Mouse (Mus musculus) limb, embryonic 13.5 days (tissue): ENCODE data around the gene Kif21a. TPM values are rescaled to one million over a fixed set of nuclear protein-coding genes. Genes with fewer than 3 reads are reported as not detected.
A peak's percentile ranks its signal among the peaks of the same experiment; 100 is the strongest.

ENCODE experiments used
- ATAC-seq: fragments of 200-750 bp; cut with Nextera tagmentation; 2 replicates; pipeline ENCODE4 v1.8.0; 2017; ENCODE audit warnings: low read depth, moderate number of reproducible peaks, moderate TSS enrichment; ENCODE audit not compliant: low FRiP score
- H3K27ac ChIP-seq: fragments of 300-500 bp; sonication (generic); 2 replicates; pipeline ENCODE4 v1.5.1; 2015; ENCODE audit warnings: inconsistent platforms, mild to moderate bottlenecking, moderate library complexity
- H3K27me3 ChIP-seq: fragments of 300-500 bp; sonication (generic); 2 replicates; pipeline ENCODE4 v1.6.1; 2015; ENCODE audit warnings: mild to moderate bottlenecking, inconsistent platforms
- H3K36me3 ChIP-seq: fragments of 300-500 bp; sonication (generic); 2 replicates; pipeline ENCODE4 v1.6.1; 2015; ENCODE audit warnings: inconsistent platforms, mild to moderate bottlenecking, moderate library complexity
- H3K4me1 ChIP-seq: fragments of 300-500 bp; sonication (generic); 2 replicates; pipeline ENCODE4 v1.6.1; 2015; ENCODE audit warnings: inconsistent platforms
- H3K4me2 ChIP-seq: fragments of 300-500 bp; sonication (generic); replicated peaks from 2 replicates; pipeline ENCODE4 v1.6.1; 2015; ENCODE audit warnings: inconsistent platforms, mild to moderate bottlenecking, moderate library complexity
- H3K4me3 ChIP-seq: fragments of 300-500 bp; sonication (generic); 2 replicates; pipeline ENCODE4 v1.5.1; 2015; ENCODE audit warnings: moderate library complexity, mild to moderate bottlenecking, inconsistent platforms
- H3K9ac ChIP-seq: fragments of 300-500 bp; sonication (generic); 2 replicates; pipeline ENCODE4 v1.6.1; 2015; ENCODE audit warnings: mild to moderate bottlenecking, inconsistent platforms
- H3K9me3 ChIP-seq: fragments of 300-500 bp; sonication (generic); 2 replicates; pipeline ENCODE4 v1.6.1; 2016; ENCODE audit warnings: inconsistent platforms
- WGBS: fragments of 180-500 bp; shearing (Covaris S2); methylation state at CpG from one replicate; pipeline ENCODE4 v1.1.7; 2015; 5-methylcytosine and 5-hydroxymethylcytosine counted together
- polyA plus RNA-seq: library from polyadenylated mRNA; unstranded; fragments of >200 nt; fragmentation: Nextera tagmentation; extraction: Ambion mirVana; gene quantifications from 2 replicates; pipeline ENCODE4 v1.2.1, GENCODE M21; 2015

The Kif21a gene
- polyA plus RNA-seq, 1 experiment from 2014 or later, result 7.3 TPM

DNA sequence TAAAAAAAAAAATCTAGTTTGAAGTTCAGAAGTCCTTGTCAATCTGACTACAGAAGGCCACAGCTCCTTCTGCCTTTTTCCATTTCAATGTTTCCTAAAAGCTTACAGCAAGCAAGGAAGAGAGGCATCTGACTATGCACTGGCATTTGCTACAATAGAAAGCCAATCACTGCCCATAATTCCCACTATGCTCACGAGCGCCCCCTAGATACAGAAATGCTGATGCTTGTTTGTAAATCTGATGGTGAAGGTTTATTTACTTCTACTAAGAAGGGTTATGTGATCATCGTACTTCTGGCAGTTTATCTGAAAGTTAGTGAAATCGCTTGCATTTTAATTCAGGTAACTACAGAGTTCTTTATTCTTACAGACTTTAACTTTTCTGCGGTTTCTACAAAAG is 73.8 kb downstream of the Kif21a start:
- Histone ChIP-seq H3K27me3 (no peaks in the 10 kb centered on the region), H3K4me3 (no peak overlapping the region), H3K9ac (no peak overlapping the region), H3K36me3 (peaks cover 36% of the 10 kb centered on the region), H3K27ac (no peak overlapping the region), H3K4me2 (no peak overlapping the region), H3K9me3 (peaks cover 6% of the 10 kb centered on the region; the same call in 1 of the 2 replicates), H3K4me1 (0 out of 2 replicates have a peak, but pooled peaks cover 4% of the 10 kb centered on the region)
- no peak for ATAC-seq
- WGBS, result 72% methylated on average over 5 of the region's 5 CpGs

DNA sequence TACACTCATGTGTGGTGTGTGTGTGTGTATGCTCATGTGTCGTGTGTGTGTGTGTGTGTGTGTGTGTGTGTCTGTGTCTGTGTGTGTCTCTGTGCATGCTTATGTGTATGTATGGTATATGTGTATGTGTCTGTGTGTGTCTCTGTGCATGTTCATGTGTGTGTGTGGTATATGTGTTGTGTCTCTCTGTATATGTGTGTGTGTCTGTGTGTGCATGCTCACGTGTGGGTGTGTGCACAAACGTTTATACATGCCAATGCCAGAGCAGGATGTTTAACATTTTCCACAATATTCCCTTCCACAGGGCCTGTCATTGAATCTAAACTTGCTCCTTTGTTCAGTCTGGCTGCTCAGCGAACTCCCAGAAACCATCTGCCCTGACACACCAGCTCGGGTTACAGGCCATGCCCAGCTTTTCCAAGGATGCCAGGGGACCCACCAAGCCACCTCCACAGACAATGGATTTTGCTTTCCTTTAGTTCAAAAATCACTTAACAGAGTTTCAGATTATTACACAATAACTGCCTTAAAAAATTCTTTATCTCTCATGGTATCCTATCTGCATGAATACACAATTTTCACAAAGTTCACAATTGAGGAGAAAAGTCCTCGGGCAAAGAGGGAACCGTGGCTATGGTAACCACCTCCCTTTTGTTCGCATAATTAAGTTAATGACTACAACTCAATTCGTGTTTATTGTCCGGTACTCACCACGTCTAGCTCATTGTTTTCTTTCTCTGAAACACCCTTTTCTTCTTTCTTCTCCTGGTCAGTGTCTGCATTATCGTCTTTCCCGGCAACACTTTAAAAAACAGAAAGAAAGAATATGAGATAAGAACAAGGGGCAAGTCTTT is 77.6 kb downstream of the Kif21a start:
- Histone ChIP-seq H3K9ac (no peak overlapping the region), H3K9me3 (no peaks in the 10 kb centered on the region), H3K4me2 (no peak overlapping the region), H3K27me3 (no peaks in the 10 kb centered on the region), H3K36me3 (peaks cover 39% of the 10 kb centered on the region), H3K4me1 (0 out of 2 replicates have a peak, but pooled peaks cover 4% of the 10 kb centered on the region), H3K27ac (no peak overlapping the region), H3K4me3 (no peak overlapping the region)
- ATAC-seq, result no peak
- WGBS, result 71% methylated on average over 13 of the region's 13 CpGs

DNA sequence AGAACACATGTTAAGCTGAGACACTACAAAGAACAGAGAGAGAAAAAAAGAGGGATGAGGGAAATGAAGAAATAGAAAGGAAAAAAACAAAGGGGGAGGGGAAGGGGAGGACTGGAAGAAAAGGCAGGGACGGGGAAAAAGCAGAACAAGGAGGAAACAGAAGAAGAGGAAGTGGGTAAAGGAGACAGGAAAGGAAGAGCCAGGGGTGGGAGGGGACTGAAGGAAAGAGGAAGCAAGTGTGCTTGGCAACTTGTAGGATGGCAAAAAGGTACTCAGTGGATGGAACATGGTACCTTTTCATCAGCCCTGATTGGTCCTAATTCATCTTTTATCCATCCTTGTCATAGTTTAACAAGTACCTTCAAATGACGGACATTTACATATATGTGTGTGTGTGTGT is 86.4 kb downstream of the Kif21a start:
- WGBS, result 55% methylated on average over 2 of the region's 2 CpGs

DNA sequence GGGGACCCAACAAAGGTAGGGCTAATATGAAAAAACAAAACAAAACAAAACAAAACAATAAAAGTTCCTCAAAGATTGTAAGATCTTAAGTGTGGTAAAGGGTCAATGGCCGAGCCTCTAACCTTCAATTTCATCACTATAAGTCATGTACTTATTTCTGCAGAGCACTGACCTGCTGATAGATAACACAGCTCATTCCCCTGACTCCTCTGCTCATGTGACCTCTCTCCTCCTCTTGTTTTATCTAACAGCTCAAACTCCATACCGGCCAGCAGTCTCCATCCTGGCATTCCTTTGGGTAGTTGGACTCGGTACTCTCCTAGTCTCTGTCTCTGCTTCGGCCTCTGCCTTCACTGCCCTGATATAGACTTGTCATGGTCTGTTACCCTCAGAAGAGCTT is 87.2 kb downstream of the Kif21a start:
- Histone ChIP-seq H3K27ac (no peak overlapping the region), H3K4me2 (no peak overlapping the region), H3K4me1 (no peaks in the 10 kb centered on the region), H3K9ac (no peak overlapping the region), H3K36me3 (peaks cover 21% of the 10 kb centered on the region), H3K27me3 (no peaks in the 10 kb centered on the region), H3K9me3 (no peaks in the 10 kb centered on the region), H3K4me3 (no peak overlapping the region)
- 88% methylated on average over 4 of the region's 4 CpGs for WGBS
- no peak for ATAC-seq

More for the DNA sequence above, 86.4 kb downstream of the Kif21a start:
- no peak overlapping the region for H3K4me2 ChIP-seq
- no peak overlapping the region for H3K27ac ChIP-seq
- H3K4me1 ChIP-seq, result no peaks in the 10 kb centered on the region
- no peaks in the 10 kb centered on the region for H3K27me3 ChIP-seq
- peaks cover 29% of the 10 kb centered on the region for H3K36me3 ChIP-seq
- no peak overlapping the region for H3K4me3 ChIP-seq
- no peak for ATAC-seq
- H3K9ac ChIP-seq, result no peak overlapping the region
- no peaks in the 10 kb centered on the region for H3K9me3 ChIP-seq

DNA sequence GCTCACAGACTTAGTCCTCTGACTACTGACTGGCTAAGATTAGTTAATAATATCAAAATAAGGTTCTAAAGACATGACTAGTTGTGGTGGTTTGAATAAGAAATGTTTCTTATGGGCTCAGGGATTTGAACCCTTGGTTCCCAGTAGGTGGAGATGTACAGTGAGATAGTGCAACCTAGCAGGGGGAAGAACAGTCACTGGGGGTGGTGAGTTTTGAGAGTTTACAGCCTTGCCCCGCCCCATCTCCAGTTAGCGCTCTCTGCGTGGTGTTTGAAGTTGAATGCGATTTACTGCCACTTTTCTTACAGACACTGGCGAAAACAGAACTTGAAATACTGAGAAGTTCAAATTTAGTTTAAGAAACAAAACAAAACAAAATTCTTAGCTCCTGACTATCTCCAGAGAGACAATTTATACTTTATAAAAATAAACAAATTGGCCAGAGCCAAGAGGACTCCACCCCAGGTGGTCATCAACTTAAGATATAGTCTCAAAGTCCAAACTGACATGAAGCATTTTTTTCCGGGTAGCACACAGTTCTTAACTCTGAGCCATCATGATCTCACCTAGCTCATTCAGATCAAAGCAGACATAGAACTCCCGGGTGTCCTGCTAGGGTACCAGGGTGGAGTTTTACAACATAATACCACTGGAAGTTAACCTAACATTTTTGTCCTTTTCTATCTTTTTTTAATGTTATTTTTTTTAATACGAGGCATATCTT is 88.8 kb downstream of the Kif21a start:
- Histone ChIP-seq H3K4me1 (no peaks in the 10 kb centered on the region), H3K9me3 (no peaks in the 10 kb centered on the region), H3K27me3 (no peaks in the 10 kb centered on the region), H3K27ac (no peak overlapping the region), H3K9ac (no peak overlapping the region), H3K4me3 (no peak overlapping the region), H3K4me2 (no peak overlapping the region), H3K36me3 (peaks cover 8% of the 10 kb centered on the region)
- ATAC-seq, result no peak
- 74% methylated on average over 8 of the region's 8 CpGs for WGBS

DNA sequence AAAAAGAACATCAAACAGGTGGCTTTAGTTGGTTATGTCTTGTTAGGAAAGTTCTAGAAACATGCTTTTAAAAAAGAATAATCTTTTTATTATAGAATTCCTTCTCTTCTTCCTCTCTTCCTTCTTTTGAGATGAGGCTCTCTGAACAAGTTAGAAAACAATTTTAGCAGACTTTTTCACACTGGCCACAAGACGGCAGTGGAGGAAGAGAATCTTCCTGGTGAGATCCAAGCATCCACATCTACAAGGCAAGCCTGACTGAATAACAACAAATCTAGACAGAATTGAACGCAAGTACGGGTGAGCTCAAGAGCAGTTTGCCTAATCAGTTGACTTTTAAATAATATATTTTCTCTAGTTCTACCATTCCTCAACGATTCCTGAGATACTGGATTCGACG is 98.4 kb downstream of the Kif21a start:
- H3K27me3 ChIP-seq, result no peaks in the 10 kb centered on the region
- no peaks in the 10 kb centered on the region for H3K9me3 ChIP-seq
- no peak for ATAC-seq
- H3K9ac ChIP-seq, result no peak overlapping the region
- H3K4me2 ChIP-seq, result 0 out of 2 replicates have a peak overlapping the region, but pooled peaks have one; percentile 23
- no peak overlapping the region for H3K27ac ChIP-seq
- H3K4me1 ChIP-seq, result no peaks in the 10 kb centered on the region
- no peak overlapping the region for H3K4me3 ChIP-seq
- H3K36me3 ChIP-seq, result peaks cover 7% of the 10 kb centered on the region; the same call in 1 of the 2 replicates
- 89% methylated on average over 6 of the region's 6 CpGs for WGBS

DNA sequence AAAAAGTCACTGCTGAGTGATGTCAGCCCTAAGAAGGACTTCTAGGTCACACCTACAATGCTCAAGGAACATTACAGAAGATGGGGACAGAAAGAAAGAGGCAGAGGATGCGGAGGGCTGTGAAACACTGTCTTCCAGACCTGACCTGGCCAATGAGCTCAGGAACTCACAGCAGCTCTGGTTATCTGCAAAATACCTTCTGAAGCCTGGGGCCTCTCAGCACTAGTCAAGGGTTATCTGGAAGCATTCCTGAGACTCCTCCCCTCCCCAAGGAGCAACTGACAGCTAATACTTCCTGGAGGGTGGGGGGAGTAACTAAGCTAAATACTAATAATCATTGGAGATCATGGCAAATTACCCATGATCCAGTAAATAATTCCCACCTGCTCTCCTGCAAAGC is 111.3 kb downstream of the Kif21a start:
- Histone ChIP-seq H3K9me3 (no peaks in the 10 kb centered on the region), H3K36me3 (peaks cover 28% of the 10 kb centered on the region), H3K27ac (no peak overlapping the region), H3K4me1 (no peaks in the 10 kb centered on the region), H3K9ac (no peak overlapping the region), H3K27me3 (no peaks in the 10 kb centered on the region), H3K4me3 (no peak overlapping the region), H3K4me2 (no peak overlapping the region)
- no peak for ATAC-seq
- 96% methylated on average over 1 of the region's 1 CpGs for WGBS

DNA sequence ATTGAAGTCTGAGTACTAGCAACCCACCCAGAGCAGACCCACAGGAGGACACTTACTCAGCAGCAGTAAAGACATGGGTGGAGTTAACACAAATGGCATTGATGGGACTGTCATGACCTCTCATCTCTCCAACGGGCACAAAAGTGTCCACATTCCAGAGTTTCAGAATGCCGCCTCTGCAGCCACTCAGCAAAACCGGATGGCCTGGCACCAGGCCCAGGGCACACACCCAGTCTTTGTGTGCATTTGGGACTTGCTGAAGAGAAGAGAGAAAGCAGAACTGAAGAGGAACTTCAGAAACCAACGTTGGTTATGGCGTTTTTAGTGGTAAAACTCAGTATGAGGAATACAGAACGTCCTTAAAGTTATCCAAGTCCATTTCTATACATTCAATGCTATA is 114.2 kb downstream of the Kif21a start:
- WGBS, result 83% methylated on average over 6 of the region's 6 CpGs
- no peak for ATAC-seq
- peaks cover 22% of the 10 kb centered on the region for H3K36me3 ChIP-seq

DNA sequence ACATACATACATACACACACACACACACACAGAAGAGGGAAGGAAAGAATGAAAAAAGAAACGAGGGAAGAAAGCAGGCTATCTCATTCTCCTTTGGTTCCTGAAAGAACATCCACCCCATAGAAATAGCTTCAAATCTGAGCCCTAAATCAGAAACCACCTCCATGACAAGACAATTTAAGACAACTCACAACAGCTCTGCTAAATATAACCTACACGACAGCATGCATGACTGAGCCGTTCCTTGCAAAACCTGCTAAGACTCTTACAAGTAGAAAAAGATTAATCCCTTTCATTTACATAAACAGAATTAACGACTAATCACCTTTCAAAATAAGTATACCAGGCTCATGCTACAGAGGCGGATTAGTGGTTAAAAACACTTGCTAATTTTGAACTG is 118.3 kb downstream of the Kif21a start:
- WGBS, result 76% methylated on average over 5 of the region's 5 CpGs
- Histone ChIP-seq H3K4me1 (no peaks in the 10 kb centered on the region), H3K9ac (no peak overlapping the region), H3K4me3 (no peak overlapping the region), H3K4me2 (no peak overlapping the region), H3K36me3 (peaks cover 9% of the 10 kb centered on the region; the same call in 1 of the 2 replicates), H3K27me3 (no peaks in the 10 kb centered on the region), H3K9me3 (no peaks in the 10 kb centered on the region), H3K27ac (no peak overlapping the region)
- ATAC-seq, result no peak

More for the DNA sequence above, 114.2 kb downstream of the Kif21a start:
- no peaks in the 10 kb centered on the region for H3K27me3 ChIP-seq
- no peaks in the 10 kb centered on the region for H3K4me1 ChIP-seq
- H3K9me3 ChIP-seq, result no peaks in the 10 kb centered on the region
- no peak overlapping the region for H3K9ac ChIP-seq
- H3K4me2 ChIP-seq, result no peak overlapping the region
- no peak overlapping the region for H3K4me3 ChIP-seq
- H3K27ac ChIP-seq, result no peak overlapping the region

DNA sequence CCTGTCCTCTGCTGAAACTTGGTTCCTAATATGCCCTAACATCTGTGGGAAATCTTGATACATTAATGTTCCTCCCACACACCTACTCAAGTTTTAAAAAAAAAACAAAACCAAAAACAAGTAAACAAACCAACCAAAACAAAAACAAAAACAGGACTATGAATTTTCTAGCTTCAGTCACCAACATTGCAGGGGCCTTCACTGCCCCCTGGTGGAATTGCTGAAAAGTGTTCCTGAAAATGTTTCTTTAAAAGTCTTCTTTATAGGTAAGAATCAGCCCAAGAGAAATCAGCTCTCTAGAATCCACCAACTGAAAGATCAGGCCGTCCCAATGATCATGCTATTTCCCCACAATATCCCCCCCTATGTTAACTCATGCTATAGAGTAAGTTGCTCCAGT is 120.7 kb downstream of the Kif21a start:
- Histone ChIP-seq H3K4me2 (no peak overlapping the region), H3K4me3 (no peak overlapping the region), H3K4me1 (no peaks in the 10 kb centered on the region), H3K27me3 (no peaks in the 10 kb centered on the region), H3K9ac (no peak overlapping the region), H3K27ac (no peak overlapping the region), H3K36me3 (no peaks in the 10 kb centered on the region), H3K9me3 (no peaks in the 10 kb centered on the region)
- WGBS, result 21% methylated on average over 1 of the region's 1 CpGs
- ATAC-seq, result no peak

DNA sequence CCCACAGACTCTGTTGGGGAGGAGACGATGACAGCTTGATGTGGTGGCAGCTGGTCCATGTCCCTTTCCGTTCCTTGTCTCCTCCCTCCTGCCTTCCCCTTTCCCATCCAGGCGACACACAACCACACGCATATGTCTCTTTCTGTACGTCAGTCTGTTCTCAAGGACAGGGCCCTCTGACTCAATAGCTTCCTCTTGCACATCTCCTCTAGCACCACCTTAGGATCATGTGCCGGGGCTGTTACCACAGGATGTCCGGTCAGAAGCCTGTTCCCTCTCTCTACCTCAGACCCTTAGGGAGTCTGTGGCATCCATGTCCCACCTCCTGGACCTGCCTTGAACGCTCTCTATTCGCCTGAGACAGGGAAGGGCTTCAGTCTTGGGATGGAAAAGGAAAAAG is 153.3 kb downstream of the Kif21a start:
- WGBS, result 89% methylated on average over 9 of the region's 9 CpGs
- H3K4me2 ChIP-seq, result no peak overlapping the region
- H3K36me3 ChIP-seq, result no peaks in the 10 kb centered on the region
- no peaks in the 10 kb centered on the region for H3K4me1 ChIP-seq
- H3K27me3 ChIP-seq, result no peaks in the 10 kb centered on the region
- no peak overlapping the region for H3K27ac ChIP-seq
- H3K9me3 ChIP-seq, result no peaks in the 10 kb centered on the region
- no peak overlapping the region for H3K9ac ChIP-seq
- H3K4me3 ChIP-seq, result no peak overlapping the region
- no peak for ATAC-seq

DNA sequence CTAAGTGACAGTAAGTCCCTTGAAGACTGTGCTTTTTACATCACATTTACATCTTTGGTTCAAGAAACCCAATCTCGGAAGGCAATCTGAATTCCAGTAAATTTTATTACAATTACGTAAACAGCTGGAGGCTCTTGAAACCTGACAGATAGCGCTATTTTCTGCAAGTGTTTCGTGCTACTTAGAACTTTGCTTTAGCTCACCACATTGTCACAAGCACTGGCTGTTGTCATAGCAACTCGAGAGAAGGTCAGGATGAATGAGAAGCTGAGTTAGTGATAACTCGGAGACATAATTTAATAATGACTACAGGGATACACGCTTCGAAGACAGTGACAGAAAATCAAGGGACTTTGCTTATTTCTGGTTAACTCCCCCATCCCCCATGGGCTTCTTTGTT is 162.3 kb downstream of the Kif21a start:
- H3K36me3 ChIP-seq, result no peaks in the 10 kb centered on the region
- no peaks in the 10 kb centered on the region for H3K9me3 ChIP-seq
- H3K9ac ChIP-seq, result no peak overlapping the region
- no peak overlapping the region for H3K4me2 ChIP-seq
- H3K27me3 ChIP-seq, result no peaks in the 10 kb centered on the region
- no peak overlapping the region for H3K4me3 ChIP-seq
- WGBS, result 82% methylated on average over 8 of the region's 8 CpGs
- no peaks in the 10 kb centered on the region for H3K4me1 ChIP-seq
- ATAC-seq, result no peak
- no peak overlapping the region for H3K27ac ChIP-seq
